Mouse (Mus musculus): ENCODE data around the gene Rpl35.
A peak's percentile ranks its signal among the peaks of the same experiment; 100 is the strongest.

The Rpl35 gene

GRCm38 (mm10) chr2:38997386-38998374, 7.7 kb downstream of the Rpl35 start, which contains the start of gene Wdr38:
Gene Wdr38, plus strand, starts transcription at chr2:38997476.
- peak; percentile 77 for DNase-seq (ENCODE audit: low spot score)

DNA sequence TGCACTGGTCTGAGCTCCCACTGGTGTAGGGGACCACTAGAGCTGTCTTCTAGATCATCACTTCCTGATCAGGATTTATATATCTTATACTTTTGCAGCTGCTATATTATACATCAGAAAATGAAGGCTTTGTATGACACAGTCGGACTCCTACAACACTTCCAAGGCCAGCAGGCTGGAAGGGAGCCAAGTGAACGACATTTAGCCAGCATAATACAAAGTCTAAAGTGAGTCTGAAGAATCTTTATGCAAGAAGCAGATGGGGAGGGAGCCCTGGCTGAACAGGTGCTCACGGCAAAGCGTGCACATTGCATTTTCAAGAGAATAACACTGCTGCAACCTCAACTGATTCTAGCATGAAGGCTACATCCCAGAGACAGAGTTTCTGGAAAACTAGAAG, 13.0 kb downstream of the Rpl35 start:
- DNase-seq (ENCODE audit: low spot score) = no peak

DNA sequence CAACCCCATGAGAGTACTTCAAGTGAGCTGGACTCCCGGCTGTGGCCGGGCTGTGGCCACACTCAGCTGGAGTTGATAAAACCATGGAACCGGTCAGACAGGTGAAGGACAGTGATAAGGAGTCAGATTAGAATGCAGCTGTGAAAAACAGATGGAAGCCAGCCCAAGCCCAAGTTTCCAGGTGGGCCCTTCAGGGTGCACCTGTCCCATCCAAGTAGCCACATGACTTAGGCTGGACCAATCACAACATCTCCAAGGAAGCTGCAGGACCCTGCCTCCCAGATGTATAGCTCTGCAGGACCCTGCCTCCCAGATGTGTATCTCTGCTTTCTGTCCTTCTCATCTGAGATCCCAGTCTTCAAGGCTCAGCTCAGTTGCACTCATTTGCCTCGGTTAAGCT, 13.4 kb downstream of the Rpl35 start:
- DNase-seq (ENCODE audit: low spot score) = no peak

GRCm38 (mm10) chr2:38988929-38989328, 16.5 kb downstream of the Rpl35 start:
- DNase-seq (ENCODE audit: low spot score) = no peak

GRCm38 (mm10) chr2:38987803-38988510, 17.5 kb downstream of the Rpl35 start:
- no peak for DNase-seq (ENCODE audit: low spot score)

GRCm38 (mm10) chr2:38987371-38987770, 18.1 kb downstream of the Rpl35 start:
- no peak for DNase-seq (ENCODE audit: low spot score)

GRCm38 (mm10) chr2:38986580-38986979, 18.8 kb downstream of the Rpl35 start:
- peak; percentile 35 for DNase-seq (ENCODE audit: low spot score)

GRCm38 (mm10) chr2:38983456-38983855, 22.0 kb downstream of the Rpl35 start:
- no peak for DNase-seq (ENCODE audit: low spot score)

GRCm38 (mm10) chr2:38977837-38978236, 27.6 kb downstream of the Rpl35 start:
- no peak for DNase-seq (ENCODE audit: low spot score)

GRCm38 (mm10) chr2:38975941-38976805, 29.3 kb downstream of the Rpl35 start:
- DNase-seq (ENCODE audit: low spot score) = no peak

GRCm38 (mm10) chr2:38975181-38975580, 30.2 kb downstream of the Rpl35 start:
- no peak for DNase-seq (ENCODE audit: low spot score)

- no peak for DNase-seq (ENCODE audit: low spot score)
These were observed 31.3 kb downstream of the Rpl35 start for GRCm38 (mm10) chr2:38974171-38974570.

- no peak for DNase-seq (ENCODE audit: low spot score)
These were observed 31.7 kb downstream of the Rpl35 start for GRCm38 (mm10) chr2:38973701-38974100.

DNA sequence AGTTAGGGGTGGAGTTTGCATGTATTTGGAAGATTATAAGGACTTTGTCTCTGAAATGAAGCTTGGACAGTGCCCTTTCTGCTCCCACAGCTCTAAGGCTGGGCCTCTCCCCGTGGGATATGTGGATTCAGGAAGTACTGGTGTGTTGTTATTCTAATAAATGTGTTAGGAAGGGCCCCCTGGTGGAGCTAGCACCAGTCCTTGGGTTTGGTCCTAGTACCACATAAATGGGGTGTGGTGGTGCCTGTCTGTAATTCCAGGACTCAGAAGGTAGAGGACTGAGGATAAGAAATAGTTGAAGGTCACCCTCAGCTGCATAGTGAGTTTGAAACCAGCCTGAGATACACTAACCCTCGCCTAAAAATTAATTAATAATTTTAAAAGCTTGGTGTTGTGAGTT, 32.2 kb downstream of the Rpl35 start:
- no peak for DNase-seq (ENCODE audit: low spot score)

GRCm38 (mm10) chr2:38970057-38970456, 35.4 kb downstream of the Rpl35 start:
- DNase-seq (ENCODE audit: low spot score) = no peak

- no peak for DNase-seq (ENCODE audit: low spot score)
These were observed 35.8 kb downstream of the Rpl35 start for GRCm38 (mm10) chr2:38969650-38970049.

- no peak for DNase-seq (ENCODE audit: low spot score)
These were observed 41.2 kb downstream of the Rpl35 start for GRCm38 (mm10) chr2:38964198-38964597.

- DNase-seq (ENCODE audit: low spot score) = no peak
These were observed 47.7 kb downstream of the Rpl35 start for GRCm38 (mm10) chr2:38957671-38958223.

DNA sequence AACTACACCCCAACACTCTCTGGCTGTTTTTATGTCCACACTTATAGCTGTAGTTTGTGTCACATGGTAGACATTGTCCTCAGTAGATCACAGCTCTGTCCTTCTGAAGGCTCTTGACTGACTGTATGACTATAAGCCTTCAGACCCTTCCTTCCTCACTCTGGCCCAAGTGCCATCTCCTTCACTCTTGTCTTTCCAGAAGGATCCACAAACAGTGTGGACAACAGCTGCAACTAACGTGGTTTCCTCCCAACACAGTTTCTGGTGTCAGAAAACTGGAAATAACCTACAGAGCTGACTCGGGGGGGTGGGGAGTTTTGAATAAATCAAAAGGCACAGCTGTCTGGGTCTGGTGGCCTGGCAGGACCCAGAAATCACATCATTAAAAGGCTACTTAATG, 49.4 kb downstream of the Rpl35 start:
- no peak for DNase-seq (ENCODE audit: low spot score)

DNA sequence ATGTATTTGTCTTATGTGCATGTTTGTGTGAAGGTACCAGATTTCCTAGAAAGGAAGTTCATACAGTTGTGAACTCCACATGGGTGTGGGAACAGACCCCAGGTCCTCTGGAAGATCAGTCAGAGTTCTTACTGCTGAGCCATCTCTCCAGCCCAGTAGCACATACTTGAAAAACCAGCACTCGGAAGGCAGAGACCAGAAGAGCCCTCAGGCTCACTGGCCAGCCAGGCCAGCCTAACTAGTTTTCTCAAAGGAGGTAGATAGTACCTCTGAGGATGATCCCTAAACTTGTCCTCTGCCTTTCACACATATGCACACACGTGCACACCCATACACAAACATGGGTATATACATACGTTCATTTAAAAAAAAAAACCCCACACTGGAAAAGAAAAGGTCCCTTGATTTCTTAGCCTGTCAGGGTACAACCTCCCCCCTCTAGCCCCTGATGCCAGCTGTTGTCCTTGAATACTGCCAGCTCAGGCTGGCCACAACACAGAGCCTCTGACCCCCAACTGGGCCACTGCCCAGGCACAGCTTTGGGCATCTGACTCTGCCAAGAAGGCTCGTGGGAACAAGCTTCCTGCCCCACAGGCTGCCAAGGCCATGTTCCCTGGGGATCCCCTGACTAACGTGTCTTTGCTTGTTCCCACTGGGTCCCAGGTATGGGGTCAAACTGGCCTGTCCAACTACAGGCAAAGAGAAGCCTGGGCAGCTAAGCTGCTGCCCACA, 52.1 kb downstream of the Rpl35 start:
- DNase-seq (ENCODE audit: low spot score) = peak; percentile 85
